Mouse (Mus musculus) CD4-positive, CD25-positive, alpha-beta regulatory T cell, adult 2 months (primary cell): ENCODE measurements at regions not wholly inside any gene's neighbourhood (a gene's known extent, or its start where the extent isn't known, plus 50 kb on each side); places are given as distances from the start of the nearest gene placed in this dataset.
"Not testable (repeated sequence)": the region's sequence is repeated elsewhere in the genome, so short reads cannot be mapped to it uniquely, and the experiment has no call there.

Experiments
- DNase-seq: peaks from one replicate; pipeline ENCODE4 v3.0.0-alpha.2; 2012; ENCODE audit warnings: low read depth, low spot score

DNA sequence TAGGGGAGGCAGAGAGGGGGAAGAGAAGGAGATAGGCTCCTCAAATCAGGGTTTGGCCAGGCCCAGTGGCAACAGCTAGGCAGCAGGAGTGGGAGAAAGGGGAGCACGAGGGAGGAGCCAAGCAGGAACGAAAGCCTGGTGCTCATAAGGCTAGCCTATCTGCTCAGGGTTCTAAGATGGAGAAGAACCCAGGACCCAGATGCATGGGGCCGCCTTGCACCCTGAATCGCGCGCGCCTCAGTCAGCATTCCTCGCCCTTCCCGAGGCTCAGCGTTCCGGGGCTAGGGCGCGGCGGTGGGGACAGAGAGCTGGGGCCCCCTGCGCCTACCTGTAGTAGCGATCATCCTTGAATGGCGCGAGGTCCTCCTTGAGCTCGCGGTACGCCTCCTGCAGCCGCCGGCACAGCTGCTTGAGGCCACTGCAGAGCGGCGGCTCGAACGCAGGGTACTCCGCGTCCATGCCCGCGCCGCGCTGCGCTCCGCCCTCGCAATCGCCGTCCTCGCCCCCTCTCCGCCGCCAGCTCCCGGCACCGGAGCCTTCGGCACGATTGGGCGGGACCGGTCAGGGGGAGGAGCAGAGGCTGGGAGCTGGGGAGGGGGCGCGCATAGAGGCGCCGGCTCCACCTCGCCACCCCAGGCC, 60.1 kb downstream of the Dynlt1b start:
- DNase-seq: not testable (repeated sequence)

DNA sequence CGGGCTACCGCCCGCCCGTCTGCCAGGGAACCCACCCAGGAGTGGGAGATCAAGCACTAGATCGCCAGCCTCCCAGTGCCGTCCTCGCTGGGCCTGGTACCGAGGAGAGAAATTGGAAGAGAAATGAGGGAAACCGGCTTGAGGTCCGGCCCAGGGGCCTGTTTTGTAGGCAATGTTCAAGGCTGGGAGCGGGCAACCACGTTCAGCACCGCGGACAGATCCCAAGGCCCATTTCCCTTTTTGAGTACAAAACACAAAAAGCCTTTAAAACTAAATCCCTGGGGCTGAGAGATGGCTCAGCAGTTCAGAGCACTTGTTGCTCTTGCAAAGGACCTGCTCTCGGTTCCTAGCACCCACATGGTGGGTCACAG, 60.6 kb downstream of the Dynlt1b start:
- not testable (repeated sequence) for DNase-seq

GRCm38 (mm10) chr17:6492501-6492900, 62.6 kb downstream of the Dynlt1b start:
- DNase-seq: peak; percentile 17

DNA sequence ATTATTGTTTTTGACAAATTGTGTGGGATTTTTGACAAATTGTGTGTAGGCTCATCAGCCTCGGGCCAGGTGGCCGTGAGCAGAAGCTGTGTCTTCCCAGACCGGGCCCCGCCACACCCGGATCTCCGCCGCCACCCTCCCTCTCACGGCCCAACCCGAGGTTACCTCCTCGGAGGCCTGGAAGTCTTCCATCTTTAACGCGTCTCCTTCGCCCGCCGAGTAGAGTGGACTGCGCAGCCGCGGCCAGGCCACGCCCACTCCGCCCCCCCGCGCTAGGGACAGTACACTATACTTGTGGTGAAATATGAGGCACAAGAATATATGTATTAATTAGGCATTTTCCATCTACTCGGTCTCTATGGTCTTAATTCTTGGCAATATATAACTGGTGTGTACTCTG, 63.0 kb downstream of the Dynlt1b start:
- peak; percentile 64 for DNase-seq

- DNase-seq: not testable (repeated sequence)
These were observed 66.6 kb downstream of the Dynlt1b start for GRCm38 (mm10) chr17:6496491-6496890.

DNA sequence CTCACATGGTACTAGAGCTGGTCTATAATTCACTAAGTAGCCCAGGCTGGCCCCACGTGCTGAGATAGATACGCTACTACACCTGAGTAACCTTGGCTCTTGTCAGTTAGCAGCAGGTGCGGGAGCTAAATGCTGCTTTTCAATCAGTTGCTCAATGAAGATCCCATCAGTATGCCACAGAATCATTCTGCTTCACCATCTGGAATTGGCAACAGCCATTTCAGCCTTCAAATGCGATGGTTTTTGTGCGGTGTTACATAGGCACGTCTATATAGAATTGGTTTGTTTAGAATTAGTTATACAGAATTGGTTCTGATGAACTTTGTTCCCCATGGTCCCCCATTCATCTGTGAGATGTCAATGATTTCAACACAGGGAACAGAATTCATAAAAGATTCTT, 72.8 kb downstream of the Dynlt1b start:
- DNase-seq: not testable (repeated sequence)

GRCm38 (mm10) chr17:6505896-6506295, 76.0 kb downstream of the Dynlt1b start:
- not testable (repeated sequence) for DNase-seq

DNA sequence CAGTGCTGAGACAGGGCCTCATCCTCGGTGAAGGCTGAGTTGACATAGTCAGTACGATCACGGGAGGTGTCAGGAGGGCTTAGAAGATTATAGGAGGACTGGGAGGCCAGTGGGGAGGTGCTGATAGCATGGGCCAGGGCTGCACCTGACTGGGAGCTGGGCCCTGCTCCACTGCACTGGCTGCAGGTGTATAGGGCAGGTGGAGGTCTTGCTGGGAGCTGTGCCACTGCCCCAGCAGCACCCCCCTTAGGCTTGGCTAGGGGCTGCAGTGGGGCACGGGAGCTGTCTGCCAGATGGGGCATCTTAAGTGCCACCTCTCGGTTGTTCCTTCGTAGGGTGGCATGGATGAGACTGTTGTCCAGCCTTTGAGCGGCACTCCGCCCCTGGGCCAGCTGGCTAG, 85.2 kb downstream of the Dynlt1b start:
- DNase-seq: not testable (repeated sequence)

GRCm38 (mm10) chr17:6519107-6519506, 82.4 kb upstream of the Dynlt1c start:
- DNase-seq: not testable (repeated sequence)

DNA sequence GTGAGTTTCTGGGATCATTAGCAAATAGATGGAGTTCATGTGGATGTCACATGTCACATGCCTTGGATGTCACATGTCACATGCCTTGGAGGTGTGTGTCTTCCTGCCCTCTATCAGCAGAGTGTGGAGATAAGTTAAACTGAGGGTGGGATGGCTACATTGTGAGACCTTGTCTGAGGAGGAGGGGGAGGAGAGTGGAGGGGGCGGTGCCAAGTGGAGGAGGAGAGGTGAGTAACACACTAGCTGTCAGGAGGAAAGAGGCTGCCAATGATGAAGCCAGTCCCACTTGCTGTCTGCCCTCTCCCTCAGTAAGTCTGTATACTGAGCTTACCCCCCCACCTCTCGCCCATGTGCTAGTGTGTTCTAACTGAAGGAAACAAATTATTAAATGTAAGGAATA, 81.5 kb upstream of the Dynlt1c start:
- not testable (repeated sequence) for DNase-seq

- DNase-seq: not testable (repeated sequence)
These were observed 80.7 kb upstream of the Dynlt1c start for GRCm38 (mm10) chr17:6520751-6521150.

DNA sequence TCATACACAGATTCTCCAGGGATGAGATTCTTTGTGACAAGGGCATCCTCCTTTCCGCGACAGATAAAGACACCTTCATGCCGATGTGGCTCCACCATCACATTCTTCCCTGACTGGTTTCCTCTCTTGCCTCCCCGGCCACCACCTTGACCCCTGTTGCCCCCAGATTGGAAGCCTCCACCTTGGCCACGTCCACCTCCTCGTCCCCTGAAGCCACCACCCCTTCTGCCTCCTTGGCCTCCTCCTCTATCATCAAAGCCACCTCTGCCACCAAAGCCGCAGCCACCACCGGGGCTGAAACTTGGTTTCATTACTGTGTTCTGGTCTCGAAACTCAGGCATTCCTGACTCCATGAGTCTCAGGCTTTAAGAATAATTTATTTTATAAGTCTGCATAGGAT, 79.3 kb upstream of the Dynlt1c start:
- not testable (repeated sequence) for DNase-seq

- not testable (repeated sequence) for DNase-seq
These were observed 62.7 kb upstream of the Dynlt1c start for GRCm38 (mm10) chr17:6538723-6539122.

- DNase-seq: not testable (repeated sequence)
These were observed 54.3 kb upstream of the Dynlt1c start for GRCm38 (mm10) chr17:6547064-6547760.

DNA sequence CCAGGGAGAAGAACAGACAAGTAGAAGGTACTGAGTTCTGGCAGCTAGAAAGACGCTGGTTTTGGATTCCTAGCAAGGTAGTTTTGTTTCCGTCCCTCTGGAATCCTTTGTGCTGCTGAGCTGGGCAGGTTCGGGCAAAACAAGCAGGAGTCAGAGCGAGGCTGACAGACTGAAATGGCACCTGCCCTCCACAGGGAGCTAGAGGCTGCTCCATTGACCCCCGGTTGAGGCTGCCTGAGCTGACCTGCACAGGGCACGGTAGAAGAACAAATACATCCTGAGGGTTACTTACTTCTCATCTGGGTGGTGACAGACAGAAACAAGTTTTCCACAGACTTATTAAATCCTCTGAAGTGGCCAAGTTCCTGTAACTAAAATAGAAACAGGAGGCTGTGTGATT, 53.5 kb upstream of the Dynlt1c start:
- not testable (repeated sequence) for DNase-seq
